Mouse (Mus musculus) 416B (cell line): ENCODE measurements around the gene Serpinb6b.
"Not testable (repeated sequence)": the region's sequence is repeated elsewhere in the genome, so short reads cannot be mapped to it uniquely, and the experiment has no call there.

Experiments used
- DNase-seq: peaks from one replicate; pipeline ENCODE4 v3.0.0; 2011; ENCODE audit warnings: low read depth

The Serpinb6b gene

DNA sequence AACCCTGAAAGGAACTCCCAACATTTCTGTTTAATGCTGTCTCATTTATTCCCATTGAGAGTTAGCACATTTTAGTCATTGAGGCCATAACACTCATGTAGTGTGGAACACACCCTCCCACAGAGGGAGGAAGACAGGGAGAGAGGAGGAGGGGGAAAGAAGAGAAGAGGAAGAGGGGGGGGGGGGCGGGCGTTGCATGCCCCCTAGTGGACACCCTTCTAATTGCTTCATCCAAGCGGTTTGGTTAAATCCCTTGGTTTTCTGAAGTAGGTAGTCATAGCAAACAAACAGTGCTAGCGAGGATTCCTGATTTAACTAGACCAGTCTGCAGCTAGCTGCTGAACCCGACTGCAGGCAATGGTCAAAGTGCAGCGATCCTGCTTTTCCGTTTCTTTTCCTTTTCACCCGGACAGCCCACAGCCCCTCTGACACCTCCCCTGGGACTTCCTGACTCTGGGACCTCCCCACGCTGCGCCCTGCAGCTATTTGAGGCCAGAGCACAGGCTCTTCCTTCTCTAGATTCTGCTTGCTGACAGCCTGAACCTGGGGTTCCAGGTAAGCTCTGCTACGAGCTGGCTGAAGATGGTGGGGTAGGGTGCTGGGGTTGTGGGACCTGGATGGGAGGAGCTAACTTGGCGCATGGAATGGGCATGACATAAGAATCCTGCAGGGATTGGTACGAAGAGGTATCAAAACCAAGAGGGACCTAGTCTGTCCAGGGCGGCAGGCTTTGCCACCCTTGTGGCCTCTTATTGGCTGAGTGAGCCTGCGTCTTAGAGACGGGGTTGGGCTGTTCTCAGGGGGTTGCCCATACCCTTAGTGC is at the start of gene Serpinb6b:
Gene Serpinb6b (plus strand): TSS at position 221 of the 823 bp plus-strand sequence.
- peak; percentile 56 for DNase-seq

DNA sequence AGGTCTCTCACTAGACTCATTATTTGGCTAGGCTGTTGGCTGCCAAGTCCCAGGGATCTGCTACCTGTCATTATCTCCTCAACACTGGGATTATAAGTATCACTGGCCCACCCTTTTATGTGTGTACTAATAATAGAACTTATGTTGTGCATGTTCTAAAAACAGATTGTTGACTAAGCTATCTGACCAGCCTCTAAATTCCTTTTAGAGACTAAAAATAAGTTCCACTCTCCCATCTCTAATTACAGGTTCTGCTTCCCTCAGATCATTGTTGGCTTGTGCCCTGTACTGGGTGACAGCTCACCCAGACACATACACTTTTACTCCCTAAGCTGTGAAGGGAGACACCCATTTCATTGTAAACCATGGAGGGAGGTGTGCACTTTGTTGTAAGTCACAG is 42.4 kb upstream of the Serpinb6b start:
- DNase-seq, result no peak

DNA sequence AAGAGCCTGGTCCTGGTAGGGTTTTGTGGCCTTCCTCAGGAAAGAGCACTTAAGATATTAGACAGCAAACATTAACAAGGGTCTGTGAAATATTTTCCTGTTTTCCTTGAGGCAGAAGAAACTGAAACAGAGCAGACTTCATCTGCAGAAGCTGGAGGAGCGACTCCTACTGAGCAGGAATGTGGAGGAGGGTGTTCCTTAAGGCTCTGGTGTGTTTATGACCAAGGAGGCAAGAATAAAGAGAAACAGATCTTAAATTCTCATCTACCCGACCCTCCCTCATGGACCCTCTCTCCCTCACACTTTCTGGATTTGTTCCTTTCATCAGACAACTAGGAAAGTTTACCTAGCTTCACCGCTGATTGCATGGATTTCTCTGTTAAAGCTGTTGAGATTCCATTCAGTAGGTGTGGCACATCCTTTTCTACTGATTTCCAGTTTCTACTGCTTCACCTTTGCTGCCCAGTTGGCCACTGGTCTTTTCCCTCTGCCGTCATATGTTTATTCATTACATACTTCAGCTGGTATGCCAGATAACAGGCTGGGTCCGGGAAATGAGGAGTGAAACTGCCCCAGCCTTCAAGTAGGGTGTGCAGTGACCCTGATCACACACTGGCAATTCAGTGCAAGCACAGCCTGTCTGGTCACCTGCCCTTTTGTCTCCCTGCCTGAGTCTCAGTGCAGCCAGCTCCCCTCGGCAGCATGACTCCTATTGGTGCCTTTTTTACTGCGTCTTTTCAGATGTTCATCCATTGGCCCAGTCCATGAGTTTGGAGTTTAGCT is 40.2 kb upstream of the Serpinb6b start:
- no peak for DNase-seq

DNA sequence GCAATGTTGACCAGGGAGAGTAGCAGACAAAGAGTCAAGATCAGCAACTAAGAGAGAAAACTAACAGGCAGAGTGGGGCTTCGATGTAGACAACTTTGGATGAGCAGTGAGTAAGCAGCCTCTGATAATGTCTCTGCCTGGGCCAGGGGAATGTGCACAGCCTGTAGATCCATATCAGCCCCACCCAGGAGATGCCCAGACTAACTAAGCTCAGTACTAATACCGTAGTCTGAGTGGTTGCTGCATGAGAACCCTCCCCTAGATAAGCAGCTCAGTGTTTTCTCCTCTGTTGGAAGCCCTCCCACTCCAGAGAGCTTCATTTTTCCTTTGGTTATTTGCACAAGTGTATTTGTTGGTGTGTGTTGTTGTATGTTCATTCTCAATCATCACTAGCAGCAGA is 38.3 kb upstream of the Serpinb6b start:
- DNase-seq, result no peak

DNA sequence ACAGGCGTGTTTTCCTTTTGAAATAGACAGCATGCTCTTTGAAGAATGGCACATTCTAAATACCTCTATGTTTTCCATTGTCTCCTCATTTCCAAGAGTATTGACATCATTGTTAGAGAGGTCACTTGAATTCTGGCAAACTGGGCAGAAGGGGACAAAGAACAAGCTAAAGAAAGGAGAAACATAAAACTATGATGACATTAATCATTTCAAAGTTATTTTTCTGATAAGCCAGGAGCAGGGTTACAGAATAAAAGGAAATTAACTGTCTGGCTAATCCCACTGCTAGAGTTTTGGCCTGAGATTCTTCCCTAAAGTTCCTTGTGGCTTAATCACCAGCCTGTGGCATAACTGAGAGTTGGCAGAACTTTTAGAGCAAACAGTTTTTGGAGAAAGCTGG is 37.8 kb upstream of the Serpinb6b start:
- DNase-seq, result no peak

DNA sequence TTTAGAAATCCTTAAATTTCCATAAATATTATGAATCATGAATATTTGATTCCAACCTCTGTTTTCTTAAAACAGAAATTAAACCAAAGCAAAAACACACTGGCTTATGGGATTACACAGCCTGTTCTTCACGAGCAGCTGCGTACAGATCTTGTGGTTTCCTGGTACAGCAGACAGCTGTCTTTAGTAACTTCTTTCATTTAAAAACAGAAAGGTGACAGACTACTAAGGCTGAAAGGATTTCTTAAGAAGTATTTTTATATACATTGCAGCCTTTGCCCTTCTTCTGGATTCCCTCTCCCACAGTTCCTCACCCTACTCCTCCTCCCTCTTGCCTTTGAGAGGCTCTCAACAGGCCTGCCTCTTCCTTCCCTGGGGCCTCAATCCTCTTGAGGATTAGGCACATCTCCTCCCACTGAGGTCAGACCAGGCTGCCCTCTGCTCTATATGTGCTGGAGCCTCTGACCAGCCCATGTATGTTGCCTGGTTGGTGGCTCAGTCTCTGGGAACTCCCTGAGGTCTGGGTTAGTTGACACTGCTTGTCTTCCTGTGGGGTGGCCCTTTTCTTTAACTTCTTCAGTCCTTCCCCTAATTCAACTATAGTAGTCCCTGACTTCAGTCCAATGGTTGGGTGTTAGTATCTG is 35.8 kb upstream of the Serpinb6b start:
- DNase-seq, result peak; percentile 15

DNA sequence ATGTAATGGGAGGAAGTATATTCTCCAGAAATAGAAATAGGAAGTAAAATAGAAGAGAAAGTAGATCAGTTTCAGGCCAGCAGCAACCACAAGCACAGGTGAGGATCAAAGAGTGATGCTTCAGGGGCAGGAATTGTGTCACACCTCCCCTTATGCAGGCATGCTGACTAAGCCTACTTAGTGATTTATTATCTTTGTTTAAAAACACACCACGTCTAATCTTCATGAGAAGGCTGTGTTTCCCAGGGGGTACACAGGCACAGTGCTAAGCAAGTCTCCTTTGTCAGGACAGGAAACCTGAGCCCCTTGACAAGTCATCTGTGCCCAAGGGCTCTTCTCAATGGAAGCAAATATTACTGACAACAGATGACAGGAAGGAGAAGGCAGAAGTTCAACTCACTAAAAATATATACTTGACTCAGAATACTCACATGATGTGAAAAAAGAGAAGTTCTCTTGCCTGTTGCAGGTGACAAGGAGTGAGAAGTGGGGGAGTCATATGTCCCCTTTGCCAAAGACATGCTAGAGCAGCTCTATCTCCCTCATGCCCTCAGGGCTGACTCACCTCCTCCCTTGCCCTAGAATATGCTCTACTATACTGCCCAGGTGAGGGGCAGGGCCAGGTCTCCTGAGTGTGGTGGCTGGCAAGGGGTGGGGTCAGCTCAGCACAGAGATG is 30.2 kb upstream of the Serpinb6b start:
- DNase-seq, result peak; percentile 3

DNA sequence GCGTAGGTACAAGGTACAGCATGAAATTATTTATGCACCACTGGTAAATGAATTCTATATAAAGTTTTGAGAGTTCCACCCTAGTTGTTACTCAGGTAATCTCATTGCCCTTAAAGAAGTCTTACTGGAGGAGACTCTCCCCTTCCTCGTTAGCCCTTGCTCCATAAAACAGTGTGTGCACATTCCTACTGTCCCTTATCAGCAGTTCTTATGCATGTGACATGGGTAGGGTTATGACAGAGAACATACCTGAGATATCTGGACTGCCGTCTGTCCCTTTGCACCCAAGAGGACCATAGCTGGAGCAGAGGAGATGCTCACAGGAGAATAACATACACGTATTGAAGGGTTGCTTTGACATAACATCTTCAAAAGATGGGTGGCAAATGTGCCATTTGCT is 26.7 kb upstream of the Serpinb6b start:
- DNase-seq, result not testable (repeated sequence)

DNA sequence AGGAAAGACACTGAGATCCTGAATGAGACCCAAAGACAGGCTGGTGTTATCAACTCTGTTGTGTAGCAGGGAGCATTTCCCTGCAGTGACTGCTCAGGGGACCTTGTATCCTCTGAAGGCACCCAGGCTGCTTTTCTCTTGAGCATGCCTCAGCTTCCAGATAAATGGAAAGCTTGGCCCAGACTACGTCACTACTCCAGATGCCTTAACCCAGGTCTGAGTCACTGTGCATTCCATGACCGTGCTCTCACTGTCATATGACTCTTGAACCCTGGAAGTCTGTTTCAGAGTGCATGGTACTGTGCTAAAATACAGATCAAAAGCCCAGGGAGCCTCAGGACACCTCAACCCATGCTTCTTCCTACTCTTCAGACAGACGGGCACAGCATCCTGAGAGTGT is 25.8 kb upstream of the Serpinb6b start:
- not testable (repeated sequence) for DNase-seq

DNA sequence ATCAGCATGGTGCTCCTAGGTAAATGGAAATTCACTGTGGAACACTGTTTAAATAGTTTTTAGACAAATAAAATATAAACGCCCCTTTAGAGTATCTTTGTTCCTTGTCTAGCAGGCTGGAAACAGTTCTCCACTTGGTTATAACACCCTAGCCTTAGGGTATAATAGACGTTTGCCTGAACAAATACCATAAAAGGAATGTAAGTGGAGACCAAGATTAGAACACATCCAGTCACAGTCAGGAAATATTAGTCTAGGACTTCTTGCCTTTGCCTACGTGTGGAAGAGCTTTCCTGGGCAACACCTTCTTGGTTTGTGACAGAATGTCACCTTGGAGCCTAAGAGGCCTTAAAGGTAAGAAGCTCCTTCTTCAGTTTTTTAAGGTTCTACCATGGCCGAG is 8.5 kb upstream of the Serpinb6b start:
- no peak for DNase-seq

DNA sequence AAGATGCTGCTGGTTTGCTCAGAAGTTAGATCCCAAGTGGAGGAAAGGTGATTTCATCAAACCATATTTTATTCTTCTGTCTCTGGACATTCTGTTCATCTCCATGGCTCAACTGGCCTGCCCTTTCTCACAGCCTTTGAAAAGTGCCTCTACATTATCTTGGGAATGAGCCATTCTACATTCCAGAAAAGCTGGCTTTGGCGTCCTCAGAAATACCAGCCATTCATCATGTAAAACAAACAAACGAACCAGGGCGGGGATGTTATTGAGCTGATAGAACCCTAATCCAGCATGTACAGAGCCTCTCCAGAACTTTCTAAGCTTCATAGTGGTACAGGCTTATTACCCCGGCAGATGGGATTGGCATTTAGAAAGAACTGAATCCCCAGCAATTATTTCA is 7.1 kb upstream of the Serpinb6b start:
- DNase-seq, result no peak

DNA sequence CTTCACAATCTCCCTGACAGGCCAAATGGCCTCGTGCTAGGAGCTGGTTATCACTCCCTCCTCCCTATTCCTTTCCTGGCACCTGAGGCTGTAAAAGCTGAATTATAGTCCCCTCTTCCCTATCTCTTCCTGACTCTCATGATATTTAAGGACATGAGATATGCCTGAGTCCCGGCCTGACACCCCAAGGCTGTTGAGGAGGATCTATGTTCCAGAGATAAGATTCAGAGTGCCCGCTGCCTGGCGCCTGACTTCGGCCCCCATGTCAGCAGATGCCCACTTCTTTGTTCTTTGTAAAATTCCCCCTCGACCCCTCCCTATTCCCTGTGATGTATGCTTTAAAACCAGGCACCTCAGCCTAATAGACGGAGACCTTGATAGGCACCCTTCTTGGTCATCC is 6.5 kb upstream of the Serpinb6b start:
- DNase-seq, result not testable (repeated sequence)

DNA sequence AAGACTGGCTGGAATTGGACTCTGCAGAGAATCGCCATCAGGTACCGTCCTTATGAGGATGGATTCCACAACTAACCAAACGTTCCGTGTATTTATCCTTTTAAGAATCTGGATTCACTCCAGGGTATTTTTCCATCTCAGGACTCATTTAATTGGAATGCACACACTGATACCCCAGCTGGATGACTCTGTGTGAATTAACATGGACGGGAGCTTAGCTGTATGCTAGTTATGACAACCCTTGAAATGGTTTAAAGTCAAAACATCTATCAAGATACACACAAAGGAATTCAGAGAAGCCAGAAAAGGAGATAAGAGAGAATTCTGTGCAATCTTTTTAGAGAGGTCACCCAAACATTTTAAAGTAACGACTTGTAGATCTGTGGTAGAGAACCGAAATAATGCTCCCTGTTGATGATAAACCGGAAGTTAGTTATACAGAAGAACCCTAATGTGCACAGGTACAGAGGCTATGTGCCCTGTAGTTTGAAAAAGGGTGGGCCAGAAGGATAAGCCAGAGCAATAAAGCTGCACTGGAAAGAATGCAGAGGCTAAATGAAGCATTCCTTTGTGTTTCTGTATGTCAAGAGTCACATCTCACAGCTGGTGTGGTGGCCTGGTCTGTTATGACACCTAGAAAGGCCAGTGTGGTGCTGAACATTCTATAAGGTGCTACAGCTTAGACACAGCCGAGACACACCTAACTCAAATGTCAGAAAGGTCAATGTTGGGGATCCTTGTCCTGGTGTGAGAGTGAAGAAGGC is 837 bp upstream of the Serpinb6b start:
- DNase-seq, result no peak

DNA sequence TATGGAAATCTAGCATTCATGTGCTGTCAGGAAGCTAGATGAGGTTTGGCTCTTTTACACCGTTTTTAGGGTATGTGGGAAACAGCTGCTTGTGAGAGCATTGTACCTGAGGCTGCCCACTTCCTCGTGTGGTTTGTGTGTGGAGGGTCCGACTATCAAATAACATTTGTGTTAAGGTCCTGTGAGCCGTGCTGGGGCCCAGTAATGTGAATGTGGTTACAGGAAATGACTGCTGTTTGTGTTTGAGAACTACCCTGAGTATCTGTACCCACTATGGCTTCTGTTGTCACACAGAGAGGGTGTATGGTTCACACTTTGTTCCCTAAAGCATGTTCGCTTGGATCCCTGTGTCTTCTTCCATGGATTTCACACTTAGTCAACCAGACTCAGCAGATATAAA is 1.1 kb downstream of the Serpinb6b start:
- peak; percentile 82 for DNase-seq

DNA sequence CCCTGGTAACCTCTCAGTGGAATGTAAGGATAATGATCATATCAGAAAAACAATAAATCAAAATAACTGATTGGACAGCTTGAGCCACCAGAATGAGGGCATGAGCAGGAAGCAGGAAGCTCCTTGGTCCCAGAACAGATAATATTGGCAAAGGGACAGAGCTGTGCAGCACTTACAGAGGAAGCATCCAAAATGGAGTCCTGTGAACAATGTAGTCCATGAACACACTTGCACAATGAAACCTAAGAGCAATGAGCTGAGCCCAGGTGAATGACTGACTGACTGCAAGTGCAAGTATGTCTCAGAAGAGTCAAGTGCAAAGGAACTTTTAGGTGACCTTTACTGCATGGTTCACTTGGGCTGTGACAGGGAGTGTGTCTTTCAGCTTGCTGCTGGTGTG is 2.2 kb downstream of the Serpinb6b start:
- DNase-seq, result no peak

DNA sequence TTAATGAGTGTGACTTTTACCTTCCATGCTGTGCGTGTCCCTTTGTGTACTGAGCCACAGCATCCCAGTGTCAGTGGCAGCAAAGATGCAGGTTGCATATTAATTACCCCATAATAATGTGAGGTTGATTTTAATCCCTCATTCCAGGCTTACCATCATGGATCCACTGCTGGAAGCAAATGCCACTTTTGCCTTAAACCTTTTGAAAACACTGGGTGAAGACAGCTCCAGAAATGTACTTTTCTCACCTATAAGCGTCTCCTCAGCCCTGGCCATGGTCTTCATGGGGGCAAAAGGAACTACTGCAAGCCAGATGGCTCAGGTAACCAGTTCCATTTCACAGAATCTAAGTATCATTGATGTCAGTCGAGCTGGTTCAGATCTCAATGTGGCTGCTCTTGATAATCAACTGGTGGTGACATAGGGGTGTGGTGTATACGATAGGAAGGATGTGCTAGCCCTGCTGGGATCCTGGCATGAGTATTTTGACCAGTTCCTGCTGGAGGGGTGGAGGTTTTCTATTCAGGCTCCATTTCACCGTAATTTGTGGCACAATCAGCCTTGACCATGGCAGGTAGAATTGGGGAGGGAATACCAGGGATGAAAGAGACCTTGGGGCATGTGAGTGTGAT is 3.5 kb downstream of the Serpinb6b start:
- DNase-seq, result peak; percentile 23

DNA sequence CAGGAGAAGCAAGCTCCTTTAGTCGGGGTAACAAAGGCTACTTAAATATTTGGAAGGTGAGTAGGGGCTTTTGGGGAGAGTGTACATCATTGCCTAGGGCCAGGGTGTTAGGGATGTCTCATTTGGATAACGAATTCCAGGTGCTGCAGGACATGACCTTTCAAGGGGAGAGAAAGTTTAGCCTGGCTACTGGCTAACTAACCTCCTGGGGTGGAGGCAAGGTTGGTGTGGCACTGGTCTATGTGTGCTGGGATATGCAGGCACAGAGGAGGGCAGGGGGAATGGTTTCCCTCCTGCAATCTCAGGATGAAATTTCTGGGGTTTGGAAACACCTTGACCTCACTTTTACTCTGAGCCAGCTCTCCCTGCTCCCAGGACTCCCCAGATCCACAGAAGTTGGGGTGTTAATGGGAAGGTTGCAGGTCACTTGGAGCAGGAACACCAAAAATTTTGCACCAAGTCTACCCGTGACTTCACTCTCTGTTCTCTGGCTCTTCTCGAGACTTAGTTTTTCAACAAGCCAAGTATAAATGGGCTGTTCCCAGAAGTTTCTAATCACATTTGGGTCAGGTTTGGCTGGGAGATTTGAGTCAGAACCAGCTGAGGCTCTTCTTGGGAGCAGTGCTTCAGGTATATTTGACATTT is 4.1 kb downstream of the Serpinb6b start:
- DNase-seq, result no peak

DNA sequence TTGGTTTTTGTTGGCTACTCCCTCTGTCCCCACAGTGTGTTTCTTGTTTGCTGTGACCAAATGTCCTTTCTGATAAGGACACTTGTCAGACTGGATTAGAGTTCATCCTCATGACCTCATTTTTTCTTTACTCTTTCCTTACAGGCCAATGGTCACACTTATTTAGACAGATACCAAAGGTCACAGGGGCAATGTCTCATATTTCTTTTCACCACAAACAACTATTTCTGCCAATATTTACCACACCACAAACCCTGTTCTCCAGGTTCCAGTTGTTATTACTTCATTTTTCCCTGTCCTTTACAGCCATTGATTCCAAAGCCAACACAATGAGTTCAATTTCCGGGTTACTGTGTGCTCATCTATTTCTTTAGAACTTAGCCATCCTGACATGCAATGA is 4.6 kb downstream of the Serpinb6b start:
- no peak for DNase-seq

DNA sequence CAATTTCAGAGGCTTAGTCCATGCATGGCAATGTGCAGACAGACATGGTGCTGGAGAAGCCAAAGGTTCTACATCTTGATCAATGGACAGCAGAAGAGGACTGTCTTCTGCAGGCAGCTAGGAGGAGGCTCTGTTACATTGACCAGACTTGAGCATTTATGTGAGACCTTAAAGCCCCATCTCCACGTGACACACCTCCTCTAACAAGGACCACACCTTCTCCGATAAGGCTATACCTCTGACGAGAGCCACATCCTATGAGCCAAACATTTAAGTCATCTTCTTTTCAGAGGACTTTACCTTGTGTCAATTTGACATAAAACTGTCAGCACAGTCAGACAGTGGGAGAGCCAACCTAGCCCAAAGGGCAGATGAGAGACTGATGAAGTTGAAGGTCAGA is 5.8 kb downstream of the Serpinb6b start:
- no peak for DNase-seq

DNA sequence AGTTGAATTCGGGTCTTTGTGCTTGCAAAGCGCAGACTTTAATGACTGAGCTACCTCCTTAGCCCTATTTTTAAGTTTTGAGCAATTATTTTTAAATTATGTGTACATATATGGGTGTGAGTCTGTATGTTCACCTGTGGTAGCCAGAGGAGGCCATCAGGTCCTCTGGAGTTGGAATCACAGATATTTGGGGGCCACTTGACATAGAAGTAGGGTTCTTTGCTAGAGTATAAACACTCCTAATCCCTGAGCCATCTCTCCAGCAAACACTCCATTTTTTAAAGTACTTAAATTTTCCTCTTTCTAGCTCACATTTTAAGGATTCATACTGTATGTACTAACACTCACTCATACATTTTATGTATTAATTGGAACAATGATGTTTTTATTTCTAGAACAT is 9.3 kb downstream of the Serpinb6b start:
- no peak for DNase-seq
